Mouse (Mus musculus): ENCODE measurements around the gene Gmppb. TPM values are rescaled to one million over a fixed set of nuclear protein-coding genes. Genes with fewer than 3 reads are reported as not detected.

The Gmppb gene
- polyA plus RNA-seq, 1 experiment from 2014 or later: 13.8 TPM

- peak overlapping the region; percentile 90 for H3K4me2 ChIP-seq (ENCODE audit: low read depth, low read length)
- peak overlapping the region; percentile 70 for H3K9ac ChIP-seq (ENCODE audit: low read depth, low read length)
Observed at GRCm38 (mm10) chr9:108083561-108083960, 34.5 kb downstream of the Gmppb start.

DNA sequence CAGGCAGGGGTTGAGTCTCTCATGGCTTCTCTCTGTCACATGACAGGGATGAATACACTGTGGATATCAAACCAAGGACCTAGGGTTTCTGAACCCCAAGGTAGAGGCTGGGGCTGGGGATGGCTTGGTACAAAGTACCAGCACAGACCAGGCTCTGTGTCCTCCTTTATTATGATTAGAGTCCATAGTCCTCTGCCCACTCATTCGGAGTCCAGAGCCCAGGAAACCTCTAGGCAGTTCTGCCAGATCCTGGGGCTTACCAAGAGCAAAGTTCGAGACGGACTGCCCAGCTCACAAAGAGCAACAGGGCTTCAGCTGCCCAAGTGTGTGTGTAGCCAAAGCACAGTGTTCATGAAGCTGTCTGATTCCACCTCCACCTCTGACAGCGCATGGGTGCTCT is 36.2 kb downstream of the Gmppb start:
- WGBS (ENCODE audit: insufficient replicate concordance): 92% methylated on average over 4 of the region's 4 CpGs
- Histone ChIP-seq H3K9ac (ENCODE audit: low read depth, low read length) (peak overlapping the region; percentile 55), H3K4me2 (ENCODE audit: low read depth, low read length) (peak overlapping the region; percentile 19), H3K36me3 (ENCODE audit: control insufficient read depth, insufficient read depth) (peaks cover 63% of the 10 kb centered on the region), H3K27ac (ENCODE audit: low read length) (peak overlapping the region; percentile 100), H3K27me3 (ENCODE audit: control insufficient read depth, insufficient read depth, low read depth, low read length) (no peaks in the 10 kb centered on the region; the same call in 1 of the 2 replicates), H3K4me3 (ENCODE audit: low read depth, low read length) (no peak overlapping the region), H3K4me1 (ENCODE audit: control insufficient read depth, low read depth, low read length) (peaks cover 72% of the 10 kb centered on the region), H3K9me3 (replicated peaks; ENCODE audit: control insufficient read depth, low read length) (no peaks in the 10 kb centered on the region)
- no peak for ATAC-seq (ENCODE audit: low read depth)

More at GRCm38 (mm10) chr9:108083561-108083960, 34.5 kb downstream of the Gmppb start:
- H3K9me3 ChIP-seq (replicated peaks; ENCODE audit: control insufficient read depth, low read length): no peaks in the 10 kb centered on the region
- peak overlapping the region; percentile 100 for H3K27ac ChIP-seq (ENCODE audit: low read length)
- H3K27me3 ChIP-seq (ENCODE audit: control insufficient read depth, insufficient read depth, low read depth, low read length): no peaks in the 10 kb centered on the region; the same call in 1 of the 2 replicates
- ATAC-seq (ENCODE audit: low read depth): 0 out of 2 replicates have a peak, but pooled peaks have one; percentile 1
- 29% methylated on average over 6 of the region's 6 CpGs for WGBS (ENCODE audit: insufficient replicate concordance)
- peak overlapping the region; percentile 47 for H3K4me3 ChIP-seq (ENCODE audit: low read depth, low read length)
- H3K36me3 ChIP-seq (ENCODE audit: control insufficient read depth, insufficient read depth): peaks cover 46% of the 10 kb centered on the region
- H3K4me1 ChIP-seq (ENCODE audit: control insufficient read depth, low read depth, low read length): peaks cover 76% of the 10 kb centered on the region

GRCm38 (mm10) chr9:108090611-108091120 is 41.6 kb downstream of the Gmppb start:
- Histone ChIP-seq H3K4me3 (ENCODE audit: low read depth, low read length) (no peak overlapping the region), H3K4me1 (ENCODE audit: control insufficient read depth, low read depth, low read length) (peaks cover 46% of the 10 kb centered on the region), H3K9me3 (replicated peaks; ENCODE audit: control insufficient read depth, low read length) (no peaks in the 10 kb centered on the region), H3K9ac (ENCODE audit: low read depth, low read length) (no peak overlapping the region), H3K27me3 (ENCODE audit: control insufficient read depth, insufficient read depth, low read depth, low read length) (no peaks in the 10 kb centered on the region), H3K36me3 (ENCODE audit: control insufficient read depth, insufficient read depth) (peaks cover 72% of the 10 kb centered on the region), H3K4me2 (ENCODE audit: low read depth, low read length) (no peak overlapping the region), H3K27ac (ENCODE audit: low read length) (no peak overlapping the region)
- no peak for ATAC-seq (ENCODE audit: low read depth)
- WGBS (ENCODE audit: insufficient replicate concordance): 94% methylated on average over 7 of the region's 7 CpGs

DNA sequence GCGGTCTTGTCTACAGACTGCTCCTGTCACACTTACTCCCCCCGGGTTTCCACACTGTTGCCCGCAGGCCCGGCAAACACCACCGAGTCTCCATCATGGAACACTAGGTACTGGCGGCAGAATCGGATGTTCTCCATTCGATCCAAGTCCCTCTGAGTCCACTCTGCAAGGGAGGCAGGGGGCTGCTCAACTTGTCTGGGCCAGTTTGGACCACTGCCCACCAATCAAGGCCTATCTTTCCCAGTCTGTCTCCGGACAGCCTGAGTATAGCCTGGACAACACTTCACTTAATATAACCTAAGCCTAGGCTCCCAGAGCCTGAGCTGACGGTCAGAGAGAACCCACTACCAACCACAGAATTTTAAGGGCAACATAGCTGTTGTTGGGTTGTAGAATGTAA is 44.5 kb downstream of the Gmppb start:
- ATAC-seq (ENCODE audit: low read depth): no peak
- Histone ChIP-seq H3K9ac (ENCODE audit: low read depth, low read length) (peak overlapping the region; percentile 99), H3K9me3 (replicated peaks; ENCODE audit: control insufficient read depth, low read length) (no peaks in the 10 kb centered on the region), H3K27ac (ENCODE audit: low read length) (peak overlapping the region; percentile 100), H3K4me3 (ENCODE audit: low read depth, low read length) (peak overlapping the region; percentile 80), H3K27me3 (ENCODE audit: control insufficient read depth, insufficient read depth, low read depth, low read length) (no peaks in the 10 kb centered on the region), H3K36me3 (ENCODE audit: control insufficient read depth, insufficient read depth) (peaks cover 46% of the 10 kb centered on the region), H3K4me1 (ENCODE audit: control insufficient read depth, low read depth, low read length) (peaks cover 54% of the 10 kb centered on the region), H3K4me2 (ENCODE audit: low read depth, low read length) (peak overlapping the region; percentile 94)
- 39% methylated on average over 10 of the region's 10 CpGs for WGBS (ENCODE audit: insufficient replicate concordance)

DNA sequence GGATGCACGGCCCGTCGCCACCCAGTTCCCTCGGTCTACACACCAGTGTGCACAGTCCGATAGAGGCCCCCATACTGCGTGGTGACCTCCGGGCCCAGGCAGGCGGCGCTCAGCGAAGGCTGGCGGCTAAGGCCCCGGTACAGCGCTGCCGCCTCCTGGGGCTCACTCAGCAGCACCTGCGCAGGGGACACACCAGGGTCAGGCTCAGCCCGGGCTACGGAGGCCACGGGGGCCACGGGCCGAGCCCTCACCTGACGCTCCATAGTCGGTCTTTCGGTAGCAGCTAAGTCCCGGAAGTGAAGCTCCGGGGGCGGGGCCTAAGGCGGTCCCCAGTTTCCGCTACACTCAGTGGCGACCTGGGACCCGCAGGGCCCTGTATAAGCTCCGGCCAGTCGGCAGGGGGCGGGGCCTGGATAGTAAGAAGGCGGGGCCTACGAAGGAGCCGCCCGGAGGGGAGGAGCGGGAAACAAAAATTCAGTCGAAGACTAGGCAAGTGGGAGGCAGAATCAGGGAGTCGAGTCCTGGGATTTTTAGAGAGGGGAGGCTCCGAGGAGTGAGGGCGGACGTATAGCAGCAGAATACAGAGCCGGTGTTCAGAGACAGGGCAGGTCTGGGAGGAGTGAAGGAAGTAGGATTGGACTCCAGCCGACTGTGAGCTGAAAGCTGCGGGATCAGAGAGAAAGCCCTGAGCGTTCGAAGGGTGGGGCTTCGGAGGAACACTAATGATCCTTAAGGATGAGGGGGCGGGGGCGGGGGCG is 45.3 kb downstream of the Gmppb start, which contains the start of gene Apeh:
Apeh (minus strand) TSS at position 423 of the 758 bp plus-strand sequence.
- peak; percentile 83 for ATAC-seq (ENCODE audit: low read depth)
- peak within 1 kb of the TSS; percentile 80 for H3K4me3 ChIP-seq (ENCODE audit: low read depth, low read length)
- no peaks in the 10 kb centered on the region for H3K27me3 ChIP-seq (ENCODE audit: control insufficient read depth, insufficient read depth, low read depth, low read length)
- H3K9me3 ChIP-seq (replicated peaks; ENCODE audit: control insufficient read depth, low read length): no peaks in the 10 kb centered on the region
- H3K27ac ChIP-seq (ENCODE audit: low read length): peak within 1 kb of the TSS; percentile 100
- peaks cover 59% of the 10 kb centered on the region for H3K4me1 ChIP-seq (ENCODE audit: control insufficient read depth, low read depth, low read length)
- H3K4me2 ChIP-seq (ENCODE audit: low read depth, low read length): peak within 1 kb of the TSS; percentile 94
- H3K9ac ChIP-seq (ENCODE audit: low read depth, low read length): peak within 1 kb of the TSS; percentile 99
- under 1% methylated on average over 52 of the region's 52 CpGs for WGBS (ENCODE audit: insufficient replicate concordance)
- H3K36me3 ChIP-seq (ENCODE audit: control insufficient read depth, insufficient read depth): peaks cover 38% of the 10 kb centered on the region

DNA sequence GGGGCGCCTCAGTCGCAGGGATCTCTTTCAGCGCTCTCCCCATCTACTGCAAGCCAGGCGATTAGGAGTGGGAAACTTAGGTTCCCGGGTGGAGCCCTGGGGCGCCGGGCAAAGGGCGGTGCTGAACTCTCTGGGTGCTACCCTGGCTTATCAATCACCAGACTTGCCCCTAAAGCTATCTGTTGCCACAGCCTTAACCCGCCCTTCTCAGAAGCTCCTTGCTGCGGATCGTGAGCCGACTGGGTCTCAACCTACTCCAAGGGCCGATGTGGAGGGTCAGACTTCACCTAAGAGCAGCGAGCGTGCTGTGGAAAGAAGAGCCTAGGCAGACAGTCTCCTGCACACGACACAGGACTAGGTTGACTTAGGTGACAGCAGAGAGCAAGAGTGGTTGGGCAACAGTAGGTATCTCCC is 46.0 kb downstream of the Gmppb start:
- peak overlapping the region; percentile 100 for H3K27ac ChIP-seq (ENCODE audit: low read length)
- no peaks in the 10 kb centered on the region for H3K9me3 ChIP-seq (replicated peaks; ENCODE audit: control insufficient read depth, low read length)
- peak; percentile 86 for ATAC-seq (ENCODE audit: low read depth)
- no peaks in the 10 kb centered on the region for H3K27me3 ChIP-seq (ENCODE audit: control insufficient read depth, insufficient read depth, low read depth, low read length)
- peaks cover 32% of the 10 kb centered on the region for H3K36me3 ChIP-seq (ENCODE audit: control insufficient read depth, insufficient read depth)
- H3K4me3 ChIP-seq (ENCODE audit: low read depth, low read length): peak overlapping the region; percentile 80
- H3K4me1 ChIP-seq (ENCODE audit: control insufficient read depth, low read depth, low read length): peaks cover 61% of the 10 kb centered on the region
- peak overlapping the region; percentile 99 for H3K9ac ChIP-seq (ENCODE audit: low read depth, low read length)
- H3K4me2 ChIP-seq (ENCODE audit: low read depth, low read length): peak overlapping the region; percentile 94
- under 1% methylated on average over 16 of the region's 16 CpGs for WGBS (ENCODE audit: insufficient replicate concordance)

DNA sequence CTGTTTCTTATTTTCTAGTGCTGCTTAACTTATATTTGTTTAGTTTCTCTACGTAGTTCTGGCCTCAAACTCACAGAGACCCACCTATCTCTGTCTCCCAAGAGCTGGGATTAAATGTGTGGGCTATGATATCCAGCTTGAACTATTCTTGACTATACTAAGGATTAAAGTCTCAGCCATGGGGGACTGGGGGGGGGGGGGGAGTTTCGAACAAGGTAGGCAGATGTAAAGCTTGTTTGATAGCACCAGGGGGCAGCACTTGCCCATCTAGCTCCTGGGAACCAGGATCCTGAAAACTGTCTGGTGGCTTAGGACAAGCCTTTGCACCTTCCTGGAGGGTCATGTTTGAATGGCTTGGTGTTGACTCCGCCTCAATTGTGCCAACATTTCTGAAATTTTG is 46.5 kb downstream of the Gmppb start:
- Histone ChIP-seq H3K4me1 (ENCODE audit: control insufficient read depth, low read depth, low read length) (peaks cover 61% of the 10 kb centered on the region), H3K27me3 (ENCODE audit: control insufficient read depth, insufficient read depth, low read depth, low read length) (no peaks in the 10 kb centered on the region), H3K4me2 (ENCODE audit: low read depth, low read length) (peak overlapping the region; percentile 94), H3K9ac (ENCODE audit: low read depth, low read length) (peak overlapping the region; percentile 99), H3K4me3 (ENCODE audit: low read depth, low read length) (peak overlapping the region; percentile 80), H3K9me3 (replicated peaks; ENCODE audit: control insufficient read depth, low read length) (no peaks in the 10 kb centered on the region), H3K36me3 (ENCODE audit: control insufficient read depth, insufficient read depth) (peaks cover 26% of the 10 kb centered on the region), H3K27ac (ENCODE audit: low read length) (peak overlapping the region; percentile 100)
- peak; percentile 16 for ATAC-seq (ENCODE audit: low read depth)
- WGBS (ENCODE audit: insufficient replicate concordance): under 1% methylated on average over 3 of the region's 3 CpGs

DNA sequence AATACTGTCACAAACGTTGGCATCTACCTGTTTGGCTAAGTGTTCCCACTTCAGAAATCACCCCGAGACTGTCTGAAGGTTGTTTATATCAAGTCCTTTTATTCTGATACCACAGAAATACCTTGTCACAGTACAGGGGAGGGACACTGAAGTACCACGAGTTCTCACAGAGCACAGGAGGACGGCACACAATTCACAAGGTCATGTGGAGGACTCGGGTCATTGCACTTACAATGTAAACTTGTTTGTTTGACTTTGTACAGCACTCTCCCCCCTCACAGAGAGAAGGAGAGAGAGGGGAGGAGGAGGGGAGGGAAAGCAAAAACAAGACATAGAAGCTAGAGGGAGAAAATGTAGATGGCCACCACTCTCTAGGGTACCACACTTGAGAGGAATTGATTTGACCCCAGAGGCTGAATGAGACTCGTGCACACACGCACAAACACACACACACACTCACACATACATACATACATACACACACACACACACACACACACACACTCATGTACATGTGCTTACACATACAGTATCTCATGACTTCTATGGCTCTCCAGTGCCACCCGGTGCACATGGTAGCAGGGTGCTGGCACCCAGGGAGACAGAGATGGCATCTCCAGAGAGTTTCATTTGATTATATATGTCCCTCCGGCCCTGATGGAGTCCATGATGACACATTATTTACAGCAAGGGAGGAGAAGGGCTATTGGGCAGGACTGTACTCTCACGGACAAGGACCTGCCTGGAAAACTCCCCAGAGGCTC is 47.1 kb downstream of the Gmppb start:
- Histone ChIP-seq H3K4me1 (ENCODE audit: control insufficient read depth, low read depth, low read length) (peaks cover 59% of the 10 kb centered on the region), H3K4me2 (ENCODE audit: low read depth, low read length) (peak overlapping the region; percentile 94), H3K27ac (ENCODE audit: low read length) (peak overlapping the region; percentile 100), H3K4me3 (ENCODE audit: low read depth, low read length) (peak overlapping the region; percentile 80), H3K36me3 (ENCODE audit: control insufficient read depth, insufficient read depth) (peaks cover 20% of the 10 kb centered on the region), H3K9ac (ENCODE audit: low read depth, low read length) (peak overlapping the region; percentile 99), H3K27me3 (ENCODE audit: control insufficient read depth, insufficient read depth, low read depth, low read length) (no peaks in the 10 kb centered on the region), H3K9me3 (replicated peaks; ENCODE audit: control insufficient read depth, low read length) (no peaks in the 10 kb centered on the region)
- 33% methylated on average over 10 of the region's 10 CpGs for WGBS (ENCODE audit: insufficient replicate concordance)
- peak; percentile 8; the same call in 1 of the 2 replicates for ATAC-seq (ENCODE audit: low read depth)
